Mouse (Mus musculus): ENCODE results near the gene Sf3a1.

Sf3a1 gene

DNA sequence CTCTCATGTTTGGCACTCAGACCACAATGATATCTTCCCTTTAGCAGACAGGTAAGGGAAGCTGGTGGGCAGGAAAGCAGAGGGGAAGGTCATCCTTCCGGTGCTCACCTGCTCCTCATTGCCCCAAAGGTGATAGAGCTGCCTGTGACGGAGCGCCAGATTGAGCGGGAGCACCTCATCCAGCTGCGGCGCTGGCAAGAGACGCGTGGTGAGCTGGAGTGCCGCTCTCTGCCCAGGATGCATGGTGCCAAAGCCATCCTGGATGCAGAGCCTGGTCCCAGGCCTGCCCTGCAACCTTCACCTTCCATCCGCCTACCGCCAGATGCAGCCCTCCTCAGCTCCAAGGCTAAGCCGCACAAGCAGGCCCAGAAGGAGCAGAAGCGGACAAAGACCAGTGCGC lies 54.4 kb downstream of the Sf3a1 start:
- no peak for DNase-seq (ENCODE audit: extremely low read depth, low read depth, low spot score)

DNA sequence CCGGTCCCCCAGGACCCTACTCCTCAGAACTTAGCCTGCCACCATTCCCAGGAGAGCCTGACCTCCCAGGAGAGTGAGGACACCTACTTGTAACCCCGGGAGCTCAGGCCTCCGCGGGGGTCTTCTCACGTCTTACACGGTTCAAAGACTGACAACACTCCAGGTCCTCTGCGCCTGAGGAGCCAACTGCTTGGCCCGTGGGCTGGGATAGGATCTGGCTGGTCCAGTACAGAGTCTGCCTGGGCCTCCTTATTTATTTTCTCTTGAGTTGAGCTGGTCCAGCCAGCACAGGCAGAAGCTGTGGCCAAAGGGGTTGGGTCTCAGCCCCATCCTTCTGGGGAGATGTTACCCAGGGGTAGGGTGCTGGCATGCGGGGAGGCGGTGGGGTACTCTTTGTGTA lies 54.9 kb downstream of the Sf3a1 start:
- no peak for DNase-seq (ENCODE audit: extremely low read depth, low read depth, low spot score)

- DNase-seq (ENCODE audit: extremely low read depth, low read depth, low spot score) = peak; percentile 88
Measured at GRCm38 (mm10) chr11:4216248-4217000, 56.3 kb downstream of the Sf3a1 start.

GRCm38 (mm10) chr11:4217914-4218629 lies 57.9 kb downstream of the Sf3a1 start, which contains the start of gene Castor1:
TSS of gene Castor1 (plus strand) at chr11:4218225.
- peak; percentile 74 for DNase-seq (ENCODE audit: extremely low read depth, low read depth, low spot score)

GRCm38 (mm10) chr11:4218637-4219036 lies 58.5 kb downstream of the Sf3a1 start:
- DNase-seq (ENCODE audit: extremely low read depth, low read depth, low spot score) = no peak

DNA sequence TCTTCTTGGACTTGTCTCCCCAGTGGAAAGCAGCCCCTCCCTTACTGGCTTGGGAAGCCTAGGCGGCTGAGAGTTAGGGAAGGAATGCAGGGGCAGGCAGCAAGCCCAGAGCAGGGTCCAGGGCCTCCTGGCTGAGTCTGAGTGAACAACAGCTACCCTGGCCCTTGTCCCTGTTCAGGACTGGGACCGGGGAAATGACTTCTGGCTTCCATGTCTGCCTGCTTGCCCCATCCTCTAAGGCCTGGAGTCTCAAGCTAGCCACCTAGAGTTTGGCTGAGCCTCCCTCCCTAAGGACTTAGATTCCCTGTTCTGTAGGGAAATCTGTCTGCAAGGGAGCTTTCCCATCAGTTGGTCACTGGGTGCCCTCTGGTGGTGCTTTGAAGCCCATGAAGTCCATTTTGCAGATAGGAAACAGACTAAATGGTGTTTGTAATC lies 59.2 kb downstream of the Sf3a1 start:
- peak; percentile 58 for DNase-seq (ENCODE audit: extremely low read depth, low read depth, low spot score)

- DNase-seq (ENCODE audit: extremely low read depth, low read depth, low spot score) = no peak
Measured at GRCm38 (mm10) chr11:4219908-4220307, 59.8 kb downstream of the Sf3a1 start.

DNA sequence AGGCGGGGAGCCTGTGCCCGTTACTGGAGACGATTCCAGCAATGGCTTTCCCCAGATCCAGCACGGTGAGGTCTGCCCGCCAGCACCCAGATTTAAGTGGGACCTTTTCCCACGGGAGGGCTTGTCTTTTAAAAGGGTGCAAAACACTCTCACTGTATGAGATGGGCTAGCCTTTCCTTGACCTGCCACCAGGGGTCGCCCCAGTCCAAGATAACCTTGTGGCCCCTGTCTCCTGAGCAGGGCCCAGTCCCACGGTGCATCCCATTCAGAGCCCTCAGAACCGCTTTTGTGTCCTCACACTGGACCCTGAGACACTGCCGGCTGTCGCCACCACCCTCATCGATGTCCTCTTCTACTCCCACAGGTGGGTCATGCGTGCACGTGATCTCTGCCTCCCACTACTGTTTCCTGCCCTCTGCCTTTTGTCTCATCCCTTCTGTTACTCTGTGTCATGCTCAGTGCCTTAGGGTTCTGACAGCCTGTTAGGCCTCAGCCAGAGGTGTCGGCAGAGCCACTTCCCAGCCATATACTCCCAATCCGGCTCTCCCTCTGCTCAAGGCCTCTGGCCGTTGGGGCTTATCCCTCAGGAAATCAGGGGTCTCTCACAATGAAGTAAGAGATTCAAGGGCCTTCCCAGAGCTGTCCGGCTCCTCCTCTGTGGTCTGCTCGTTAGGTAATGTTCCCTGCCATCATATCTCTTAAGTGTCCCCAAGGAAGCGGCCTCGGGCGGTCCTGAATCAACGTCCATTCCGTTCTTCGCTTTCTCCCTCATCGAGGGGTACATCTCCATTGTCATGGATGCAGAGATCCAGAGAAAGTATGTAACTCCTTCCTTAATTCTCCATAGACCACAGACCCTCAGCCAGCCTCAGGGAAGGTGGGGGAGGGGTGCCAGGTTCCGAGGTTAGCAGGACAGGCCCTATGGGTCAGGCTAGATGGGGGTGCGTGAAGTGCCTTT lies 60.6 kb downstream of the Sf3a1 start:
- DNase-seq (ENCODE audit: extremely low read depth, low read depth, low spot score) = no peak

DNA sequence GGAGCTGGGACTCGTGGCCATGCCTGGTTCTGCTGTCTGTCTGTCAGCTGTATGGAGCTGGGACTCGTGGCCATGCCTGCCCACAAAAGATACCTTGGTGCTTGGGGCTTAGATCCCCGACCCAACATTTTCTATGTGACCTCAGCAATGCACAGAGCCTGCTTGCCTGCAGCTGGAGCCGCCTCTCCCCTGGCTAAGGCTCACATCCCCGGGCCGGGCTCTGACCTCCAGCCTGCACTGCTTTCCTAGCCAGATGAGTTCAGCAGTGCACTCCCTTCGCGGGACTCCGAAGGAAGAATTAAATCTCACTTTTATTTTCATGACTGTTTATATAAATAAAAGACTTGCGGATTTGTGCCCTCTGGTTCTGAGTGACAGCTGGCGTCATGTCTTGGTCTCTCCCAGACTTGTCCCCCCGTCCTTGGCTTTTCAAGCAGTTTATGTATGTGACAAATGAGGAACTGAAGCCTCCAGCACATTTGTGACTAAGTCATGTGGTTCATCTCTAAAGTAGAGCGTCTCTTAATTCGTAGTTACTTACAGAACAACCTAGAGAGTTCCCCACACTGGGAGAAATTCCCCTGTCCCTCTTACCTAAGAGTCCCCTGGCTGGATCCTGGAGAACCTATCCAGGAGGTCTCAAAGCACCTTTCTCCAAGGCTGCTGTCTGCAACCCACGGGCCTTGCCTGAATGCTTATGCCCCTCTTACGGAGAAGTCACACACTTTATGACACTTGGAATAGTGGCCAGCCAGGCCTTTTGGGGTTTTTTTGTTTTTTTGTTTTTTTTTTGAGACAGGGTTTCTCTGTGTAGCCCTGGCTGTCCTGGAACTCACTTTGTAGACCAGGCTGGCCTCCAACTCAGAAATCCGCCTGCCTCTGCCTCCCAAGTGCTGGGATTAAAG lies 62.1 kb downstream of the Sf3a1 start:
- DNase-seq (ENCODE audit: extremely low read depth, low read depth, low spot score) = no peak

DNA sequence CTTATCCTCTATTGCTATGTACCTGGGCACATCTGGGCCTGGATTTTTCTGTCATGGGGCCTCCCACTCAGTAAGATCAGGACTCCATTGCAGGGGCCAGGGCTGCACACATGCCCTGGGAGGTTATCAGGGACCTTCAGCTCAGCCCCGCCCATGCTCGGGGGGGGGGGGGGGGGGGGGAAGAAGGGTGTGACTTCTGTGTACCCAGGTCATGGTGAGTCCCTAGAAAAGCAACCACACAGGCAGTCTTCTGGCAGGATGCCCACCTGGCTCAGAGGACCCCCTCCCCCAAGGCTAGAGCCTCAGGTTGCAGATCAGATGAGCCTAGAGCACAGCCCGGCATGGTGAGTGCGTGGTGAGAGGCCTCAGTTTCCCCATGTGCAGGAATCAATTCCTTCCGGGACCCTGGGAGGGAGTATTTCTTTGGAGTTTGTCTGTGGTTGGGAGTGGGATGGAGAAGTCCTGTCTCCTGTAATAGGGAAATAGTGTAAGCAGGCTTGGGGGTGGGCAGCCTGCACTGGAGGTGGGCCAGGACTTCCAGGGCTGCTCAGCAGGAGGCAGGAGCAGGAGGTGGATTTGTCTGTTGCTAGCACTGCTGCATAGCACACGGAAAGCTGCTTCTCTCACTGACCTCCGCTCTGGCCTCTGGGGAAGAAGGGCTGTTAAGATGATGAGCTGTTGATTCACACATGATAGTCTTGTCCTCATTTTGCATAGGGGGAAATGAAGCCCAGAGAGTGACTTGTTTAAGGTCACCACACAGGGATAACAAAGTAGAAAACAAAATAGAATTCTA lies 63.4 kb downstream of the Sf3a1 start:
- no peak for DNase-seq (ENCODE audit: extremely low read depth, low read depth, low spot score)

- DNase-seq (ENCODE audit: extremely low read depth, low read depth, low spot score) = no peak
Measured at GRCm38 (mm10) chr11:4224223-4224622, 64.1 kb downstream of the Sf3a1 start.

DNA sequence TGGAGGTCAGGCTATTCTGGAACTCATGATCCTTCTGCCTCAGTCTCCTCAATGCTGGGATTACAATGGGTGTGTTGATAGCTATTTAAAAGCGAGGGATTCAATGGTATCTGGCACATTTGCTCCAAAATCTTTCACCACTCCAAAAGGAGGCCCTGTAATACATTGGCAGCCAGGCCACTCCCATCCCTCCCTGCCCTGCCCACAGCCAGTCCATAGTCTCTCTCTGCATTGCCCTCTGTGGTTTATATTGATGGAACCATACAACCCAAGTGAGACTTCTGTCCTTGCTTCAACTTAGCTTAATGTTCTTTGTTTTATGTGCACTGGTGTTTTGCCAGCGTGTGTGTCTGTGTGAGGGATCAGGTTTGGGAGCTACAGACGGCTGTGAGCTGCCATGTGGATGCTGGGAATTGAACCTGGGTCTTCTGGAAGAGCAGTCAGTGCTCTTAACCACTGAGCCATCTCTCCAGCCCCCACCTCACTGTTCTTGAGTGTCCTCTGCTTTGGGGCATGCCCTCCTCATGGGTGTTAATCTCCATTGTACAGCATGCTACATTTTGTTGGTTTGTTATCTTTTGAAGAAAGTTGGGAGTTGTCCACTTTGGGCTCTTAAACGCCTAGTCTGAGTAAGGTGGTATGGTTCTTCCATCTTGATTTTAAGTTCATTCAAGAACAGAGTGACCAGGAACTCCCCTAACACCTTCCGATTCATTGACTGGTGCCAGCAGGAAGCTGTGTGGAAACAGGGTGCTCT lies 66.6 kb downstream of the Sf3a1 start:
- DNase-seq (ENCODE audit: extremely low read depth, low read depth, low spot score) = no peak

- no peak for DNase-seq (ENCODE audit: extremely low read depth, low read depth, low spot score)
Measured at GRCm38 (mm10) chr11:4228463-4228862, 68.3 kb downstream of the Sf3a1 start.

GRCm38 (mm10) chr11:4229841-4230240 lies 69.7 kb downstream of the Sf3a1 start:
- DNase-seq (ENCODE audit: extremely low read depth, low read depth, low spot score) = no peak

DNA sequence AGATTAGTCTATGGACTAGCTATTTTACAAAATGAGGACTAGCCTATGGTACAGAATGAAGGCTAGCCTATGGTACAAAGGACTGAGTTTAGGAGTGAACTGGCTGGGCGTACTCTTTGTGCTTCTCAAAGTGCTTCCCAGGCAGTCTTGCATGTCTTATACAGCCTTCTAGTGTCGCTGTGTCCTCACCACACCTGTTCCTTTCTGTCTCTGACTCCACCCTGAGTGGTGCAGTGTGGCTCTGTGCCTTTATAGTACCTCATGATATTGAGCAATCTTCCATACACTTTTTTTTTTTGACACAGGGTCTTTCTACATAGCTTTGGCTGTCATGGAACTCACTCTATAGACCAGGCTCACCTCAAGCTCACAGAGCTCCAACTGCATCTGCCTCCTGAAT lies 71.3 kb downstream of the Sf3a1 start:
- DNase-seq (ENCODE audit: extremely low read depth, low read depth, low spot score) = no peak

Data from fat pad, adult 2 months (tissue).